Mouse (Mus musculus): ENCODE results near the gene Sag.

Gene Sag

DNA sequence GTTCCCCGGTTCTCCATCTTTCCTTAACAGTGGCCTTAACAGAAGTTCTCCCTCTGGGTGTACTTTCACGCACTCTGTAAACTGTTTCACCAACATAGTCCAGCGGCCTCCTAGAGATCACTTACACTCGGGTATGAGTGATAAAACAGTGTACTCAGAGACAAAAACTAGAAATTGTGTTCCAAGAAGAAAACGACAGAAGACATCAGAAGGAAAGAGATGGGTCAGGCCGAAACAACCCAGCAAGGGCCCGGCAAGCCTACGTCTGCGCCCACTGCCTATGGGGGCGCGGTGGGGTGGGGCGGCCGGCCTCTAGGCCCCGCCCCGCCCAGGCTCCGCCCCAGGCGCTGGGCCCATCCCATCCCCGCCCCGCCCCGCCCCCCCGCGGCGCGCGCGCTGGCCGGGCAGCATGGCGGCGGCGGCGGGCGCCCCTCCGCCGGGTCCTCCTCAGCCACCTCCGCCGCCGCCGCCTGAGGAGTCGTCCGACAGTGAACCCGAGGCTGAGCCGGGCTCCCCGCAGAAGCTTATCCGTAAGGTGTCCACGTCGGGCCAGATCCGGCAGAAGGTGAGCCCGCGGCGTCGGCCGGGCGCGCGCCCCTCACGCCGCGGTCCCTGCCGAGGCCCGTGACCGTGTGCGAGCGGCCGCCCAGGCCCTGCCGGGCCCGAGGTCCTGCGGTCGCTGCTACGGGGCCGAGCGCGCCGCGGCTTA, 49.6 kb downstream of the Sag start, which contains the start of gene Dgkd:
Dgkd (plus strand) TSS at position 396 of the 709 bp plus-strand sequence.
- in situ Hi-C loops (cut with MboI, MseI) = loop anchor here (25.0 kb wide), 1 partner anchor 1416 kb away; the partner anchor contains the start of genes Nmur1 and Tex44

DNA sequence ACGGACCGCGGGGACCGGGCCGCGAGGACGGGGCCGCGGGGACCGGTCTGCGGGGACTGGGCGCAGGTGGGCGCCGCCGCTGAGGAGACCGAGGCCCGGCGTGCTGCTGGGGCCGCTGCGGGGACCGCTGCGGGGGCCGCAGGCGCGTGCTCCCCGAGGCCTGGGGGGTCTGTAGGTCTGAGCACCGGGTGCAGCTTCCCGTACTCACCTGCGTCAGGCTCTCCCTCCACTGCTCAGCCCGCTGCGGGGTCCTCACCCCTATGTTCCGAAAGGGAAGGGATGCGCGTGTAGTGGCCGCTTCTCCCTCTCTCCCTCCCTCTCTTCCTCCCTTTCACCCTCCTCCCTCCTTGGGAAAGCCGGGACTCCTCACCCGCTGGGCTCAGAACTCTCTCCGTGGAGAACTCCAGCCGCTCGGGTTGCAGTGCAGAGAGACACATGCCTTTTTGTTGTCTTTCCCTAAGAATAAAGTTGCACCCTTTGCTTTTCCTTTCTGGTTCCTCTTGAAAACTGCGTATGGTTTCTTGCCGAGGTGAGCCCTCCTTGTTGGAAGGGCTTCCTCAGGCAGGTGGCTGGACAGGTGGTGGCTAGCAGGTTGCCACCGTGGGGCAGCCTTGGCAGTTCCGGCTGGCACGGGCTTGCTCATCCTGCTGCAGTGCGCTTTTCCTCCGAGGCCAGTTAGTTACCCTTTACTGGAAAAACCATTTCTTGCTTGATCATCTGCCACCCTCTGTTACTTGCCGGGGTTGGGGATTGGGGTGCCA, 50.3 kb downstream of the Sag start:
- in situ Hi-C loops (cut with MboI, MseI) = loop anchor here (25.0 kb wide), 1 partner anchor 1416 kb away; the partner anchor contains the start of genes Nmur1 and Tex44

DNA sequence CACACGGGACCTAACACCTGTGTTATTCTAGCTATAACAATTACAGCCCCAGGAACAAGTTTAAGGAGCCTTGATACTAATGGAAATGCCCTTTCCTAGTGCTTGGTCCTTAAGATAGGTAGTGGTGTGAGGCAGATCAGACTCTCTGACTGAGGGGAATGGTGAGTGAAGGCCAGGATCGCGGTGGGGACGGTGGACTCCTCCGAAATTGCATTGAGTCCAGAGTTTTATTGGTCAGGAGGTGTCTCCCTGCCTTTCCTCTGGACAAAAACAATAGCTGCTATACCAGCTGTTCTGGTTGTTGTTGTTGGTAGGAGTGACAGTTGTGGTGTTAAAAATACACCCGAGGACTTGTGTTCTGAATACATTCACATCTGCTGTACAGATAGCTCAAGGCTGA, 50.9 kb downstream of the Sag start:
- in situ Hi-C loops (cut with MboI, MseI) = loop anchor here (25.0 kb wide), 1 partner anchor 1417 kb away; the partner anchor contains the start of genes Nmur1 and Tex44

DNA sequence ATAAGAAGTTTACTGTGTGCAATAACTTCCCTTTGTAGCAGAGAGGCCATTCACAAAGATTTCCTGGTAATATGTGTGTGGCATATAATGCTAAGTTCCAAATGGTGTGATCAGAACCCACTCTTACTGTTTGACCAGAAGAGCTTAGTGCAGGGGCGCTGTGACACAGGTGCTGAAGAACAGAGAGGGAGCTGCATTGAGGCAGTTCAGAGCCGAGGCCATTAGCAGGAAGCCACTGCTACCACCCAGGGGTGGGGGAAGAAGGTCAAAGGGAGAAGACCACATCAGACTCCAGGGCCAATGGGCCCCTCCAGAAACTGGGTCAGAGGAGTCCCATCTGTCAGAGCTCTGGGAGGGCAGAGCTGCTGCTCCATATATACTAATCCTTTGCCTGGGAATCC, 51.4 kb downstream of the Sag start:
- in situ Hi-C loops (cut with MboI, MseI) = loop anchor here (25.0 kb wide), 1 partner anchor 1418 kb away; the partner anchor contains the start of genes Nmur1 and Tex44

DNA sequence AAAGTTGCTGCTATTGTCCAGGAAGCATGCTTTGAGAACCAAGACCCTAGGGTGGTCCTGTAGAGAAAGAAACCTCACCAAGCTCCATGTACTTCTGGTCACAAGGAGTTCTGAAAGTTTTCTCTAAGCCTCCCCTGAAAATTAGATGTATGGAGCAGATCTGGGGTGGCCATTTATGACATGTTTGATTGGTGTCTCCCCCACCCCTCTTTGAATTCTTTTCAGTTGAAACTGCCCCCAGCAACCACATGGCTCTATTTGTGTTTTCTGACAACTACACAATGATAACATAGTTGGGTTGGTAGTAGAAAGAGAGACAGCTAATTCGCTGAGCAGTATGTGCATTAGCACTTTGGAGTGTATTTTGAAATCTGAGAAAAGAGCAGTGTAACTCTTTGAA, 52.0 kb downstream of the Sag start:
- in situ Hi-C loops (cut with MboI, MseI) = loop anchor here (25.0 kb wide), 1 partner anchor 1418 kb away; the partner anchor contains the start of genes Nmur1 and Tex44

DNA sequence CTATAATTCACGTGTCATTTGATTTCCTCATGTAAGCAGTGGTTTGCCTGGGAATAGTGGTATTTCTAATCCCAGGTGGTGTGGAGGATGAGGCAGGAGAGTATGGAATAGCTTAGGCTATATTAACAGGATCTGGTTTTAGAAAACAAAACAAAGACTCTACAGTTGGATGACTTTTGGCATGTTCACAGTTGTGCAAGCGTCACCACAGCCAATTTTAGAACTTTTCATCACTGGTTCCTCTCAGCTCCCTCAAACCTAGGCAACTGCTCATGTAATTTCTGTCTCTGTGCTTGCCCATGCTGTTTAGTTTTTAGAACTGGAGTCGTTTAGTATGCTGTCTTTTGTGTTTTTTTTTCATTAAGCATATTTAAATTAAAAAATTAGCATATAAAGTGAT, 53.3 kb downstream of the Sag start:
- in situ Hi-C loops (cut with MboI, MseI) = loop anchor here (25.0 kb wide), 1 partner anchor 1420 kb away; the partner anchor contains the start of genes Nmur1 and Tex44

DNA sequence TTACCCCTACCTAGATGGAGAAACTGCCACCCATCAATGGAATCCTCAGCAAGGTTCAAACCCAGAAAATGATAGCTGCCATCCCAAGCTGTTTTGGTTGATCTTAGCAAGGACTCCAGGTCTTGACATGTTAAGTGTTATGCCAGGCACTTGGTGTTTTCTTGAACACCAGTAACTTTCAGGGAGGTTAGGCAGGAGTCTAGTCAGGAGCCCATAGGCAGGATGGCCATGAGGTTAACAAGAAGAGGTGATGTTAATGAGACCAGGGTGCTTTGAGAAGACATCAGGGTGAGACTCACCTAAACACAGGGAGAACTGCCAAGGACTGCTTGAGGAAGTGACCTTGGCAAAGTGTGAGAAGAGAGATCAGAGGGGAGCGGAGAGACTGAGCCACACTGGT, 54.6 kb downstream of the Sag start:
- in situ Hi-C loops (cut with MboI, MseI) = loop anchor here (25.0 kb wide), 1 partner anchor 1421 kb away; the partner anchor contains the start of genes Nmur1 and Tex44

DNA sequence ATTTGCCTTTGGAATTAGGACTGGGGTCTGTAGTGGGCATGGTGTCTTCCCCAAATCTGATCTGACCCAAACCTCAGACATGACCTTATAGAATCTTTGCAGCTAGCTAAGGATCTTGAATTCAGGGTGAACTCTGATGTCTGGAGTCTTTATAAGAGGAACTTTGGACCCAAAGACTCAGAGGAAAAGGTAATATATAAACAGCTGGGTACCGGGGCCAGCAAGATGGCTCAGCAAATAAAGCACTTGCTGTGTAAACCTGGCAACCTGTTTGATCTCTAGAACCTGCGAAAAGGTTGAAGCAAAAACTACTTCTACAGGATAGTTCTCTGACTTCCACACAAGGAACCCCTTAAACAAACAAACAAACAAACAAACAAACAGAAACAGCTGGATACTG, 55.0 kb downstream of the Sag start:
- in situ Hi-C loops (cut with MboI, MseI) = loop anchor here (25.0 kb wide), 1 partner anchor 1421 kb away; the partner anchor contains the start of genes Nmur1 and Tex44

DNA sequence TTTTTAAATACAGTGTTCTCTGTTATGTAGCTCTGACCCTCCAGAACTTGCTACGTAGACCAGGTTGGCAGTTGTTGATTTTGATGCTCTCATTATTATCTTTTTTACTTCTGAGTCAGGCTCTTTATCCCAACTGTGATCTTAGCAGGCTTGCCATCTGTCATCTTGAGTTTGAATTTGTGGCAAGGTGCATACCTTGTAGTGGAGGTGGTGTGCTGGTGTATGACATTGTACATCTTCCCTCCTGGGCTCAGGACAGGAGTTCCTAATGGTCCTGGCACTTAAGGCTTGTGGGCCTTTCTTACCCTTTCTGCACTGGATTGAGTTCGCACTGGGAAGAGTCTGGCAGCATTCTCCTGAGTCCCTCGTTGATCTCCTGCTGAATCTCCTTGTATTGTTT, 60.1 kb downstream of the Sag start:
- in situ Hi-C loops (cut with MboI, MseI) = loop anchor here (25.0 kb wide), 1 partner anchor 1426 kb away; the partner anchor contains the start of genes Nmur1 and Tex44

DNA sequence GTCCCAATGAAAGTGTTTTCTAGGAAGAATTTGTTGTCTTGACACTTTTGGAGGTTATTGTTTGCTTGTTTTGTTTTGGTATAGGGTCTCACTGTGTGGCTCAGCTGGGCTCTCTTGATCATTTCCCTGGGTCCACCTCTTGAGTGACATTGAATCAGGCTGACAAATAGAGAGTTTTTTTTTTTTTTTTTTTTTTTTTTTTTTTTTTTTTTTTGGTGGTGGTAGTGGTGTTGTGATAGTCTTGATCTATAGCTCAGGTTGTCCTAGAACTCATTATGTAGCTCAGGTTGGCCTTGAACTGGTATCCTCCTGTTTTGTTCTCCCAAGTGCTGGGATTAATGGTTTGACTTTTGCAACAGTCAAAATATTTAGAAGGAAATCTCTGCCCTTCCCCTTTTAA, 61.4 kb downstream of the Sag start:
- in situ Hi-C loops (cut with MboI, MseI) = loop anchor here (25.0 kb wide), 1 partner anchor 1428 kb away; the partner anchor contains the start of genes Nmur1 and Tex44

DNA sequence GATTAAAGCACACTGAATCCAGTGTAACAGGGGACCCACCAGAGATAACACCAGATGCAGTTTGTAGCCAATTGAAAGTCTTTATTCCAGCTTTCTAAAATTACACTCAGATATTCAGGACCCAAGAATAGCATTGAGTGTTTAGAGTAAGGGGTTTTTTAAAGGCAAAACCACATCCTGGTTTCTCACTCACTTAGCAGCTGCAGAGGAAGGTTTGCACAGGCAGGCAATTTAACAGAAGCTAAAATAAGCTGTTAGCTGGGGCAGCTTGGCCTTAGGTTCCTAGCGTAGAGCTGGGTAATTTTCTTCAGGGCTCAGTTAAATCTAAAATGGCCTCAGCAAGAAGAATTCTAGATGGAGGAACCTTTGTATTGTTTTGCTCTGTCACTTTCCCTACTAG, 63.2 kb downstream of the Sag start:
- in situ Hi-C loops (cut with MboI, MseI) = loop anchor here (25.0 kb wide), 1 partner anchor 1429 kb away; the partner anchor contains the start of genes Nmur1 and Tex44

DNA sequence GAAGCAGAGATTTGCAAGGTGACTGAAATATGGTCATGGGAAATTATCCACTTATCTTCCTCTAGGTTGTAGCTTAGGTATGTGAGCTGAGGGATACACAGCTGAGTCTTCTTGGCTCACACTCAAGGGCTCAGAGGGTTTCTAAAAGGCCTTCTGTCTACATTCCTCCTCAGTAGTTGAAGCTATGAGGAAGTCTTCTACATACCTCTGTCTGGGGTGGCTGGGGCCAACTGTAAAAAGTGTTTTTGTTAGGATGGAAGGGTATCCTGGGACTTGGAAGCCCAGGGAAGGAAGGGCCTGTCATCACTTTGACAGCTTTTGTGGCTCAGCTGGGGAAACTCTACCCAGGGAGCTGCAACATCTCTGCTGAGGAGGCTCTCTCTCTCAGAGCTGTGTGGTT, 68.1 kb downstream of the Sag start:
- in situ Hi-C loops (cut with MboI, MseI) = loop anchor here (25.0 kb wide), 1 partner anchor 1434 kb away; the partner anchor contains the start of genes Nmur1 and Tex44

DNA sequence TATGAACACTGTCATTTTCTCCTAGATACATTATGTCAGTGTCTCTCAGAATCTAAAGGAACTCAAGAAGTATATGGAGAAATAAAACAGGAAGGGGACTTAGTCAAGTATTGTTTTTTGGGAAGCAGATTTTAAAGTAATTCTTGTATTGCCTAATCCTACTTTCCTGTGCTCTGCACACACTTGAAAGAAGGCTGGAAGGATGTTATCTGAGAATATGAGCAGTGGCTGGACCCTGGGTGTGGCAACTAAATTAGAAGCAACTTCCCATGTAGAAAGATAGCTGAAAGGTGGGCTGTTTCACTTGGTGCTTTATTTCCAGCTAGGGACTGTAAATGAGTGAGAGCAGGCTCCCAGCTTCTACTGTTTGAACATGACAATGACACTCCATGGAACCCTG, 69.6 kb downstream of the Sag start:
- in situ Hi-C loops (cut with MboI, MseI) = loop anchor here (25.0 kb wide), 1 partner anchor 1436 kb away; the partner anchor contains the start of genes Nmur1 and Tex44

DNA sequence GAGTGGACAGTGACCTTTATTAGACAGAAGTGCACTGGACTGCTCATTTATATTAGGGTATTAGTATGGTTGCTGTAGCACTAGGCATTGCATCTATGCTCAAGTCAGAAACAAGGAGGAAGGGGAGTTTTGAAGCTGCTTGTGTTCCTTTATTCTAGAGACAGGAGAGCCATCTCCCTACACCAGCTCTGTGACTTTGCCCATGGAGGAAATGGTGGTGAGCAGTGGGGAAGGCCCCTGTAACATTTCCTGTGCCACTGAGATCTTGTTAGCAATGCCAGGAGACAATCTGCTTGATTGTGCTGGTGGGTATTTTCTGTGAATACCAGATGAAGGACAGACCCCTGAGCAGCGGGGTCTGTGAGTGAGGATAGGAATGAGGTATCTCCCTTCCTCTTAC, 72.6 kb downstream of the Sag start:
- in situ Hi-C loops (cut with MboI, MseI) = loop anchor here (25.0 kb wide), 1 partner anchor 811 kb away; no protein-coding TSS in a partner anchor

DNA sequence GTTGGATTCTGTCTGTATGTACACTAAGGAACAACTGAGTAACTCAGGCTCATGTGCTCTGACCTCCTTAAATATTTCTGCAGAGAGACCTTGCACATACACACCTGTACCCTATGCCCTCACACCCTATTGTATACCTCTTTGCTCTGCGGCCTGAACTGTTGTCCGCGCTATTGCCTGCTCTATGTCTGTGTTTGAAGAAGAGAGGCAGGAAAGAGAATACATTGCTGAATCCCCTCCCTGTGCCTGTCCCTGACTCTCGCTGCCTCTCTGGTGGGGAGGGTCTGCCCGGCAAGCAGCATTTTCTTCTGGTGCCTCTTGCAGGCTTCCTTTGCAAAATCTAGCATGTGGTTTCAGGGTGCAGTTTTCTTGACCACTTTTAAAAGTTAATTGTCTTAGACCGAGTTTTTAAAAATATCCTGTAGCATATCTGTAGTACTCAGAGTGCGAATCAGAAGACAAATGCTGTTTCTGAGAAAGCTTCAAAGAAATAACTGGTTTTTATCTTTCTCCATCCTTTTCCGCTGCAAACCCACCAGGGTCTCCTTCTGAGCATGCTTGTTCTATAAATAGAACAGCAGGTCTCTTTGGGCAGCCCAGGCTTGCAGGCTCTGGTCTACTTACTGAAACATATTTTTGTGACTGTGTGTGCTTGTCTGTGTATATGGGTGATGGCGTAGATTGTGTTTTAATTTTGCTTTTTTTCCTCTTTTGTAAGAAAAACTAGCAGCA, 74.2 kb downstream of the Sag start:
- in situ Hi-C loops (cut with MboI, MseI) = loop anchor here (25.0 kb wide), 1 partner anchor 810 kb away; no protein-coding TSS in a partner anchor

DNA sequence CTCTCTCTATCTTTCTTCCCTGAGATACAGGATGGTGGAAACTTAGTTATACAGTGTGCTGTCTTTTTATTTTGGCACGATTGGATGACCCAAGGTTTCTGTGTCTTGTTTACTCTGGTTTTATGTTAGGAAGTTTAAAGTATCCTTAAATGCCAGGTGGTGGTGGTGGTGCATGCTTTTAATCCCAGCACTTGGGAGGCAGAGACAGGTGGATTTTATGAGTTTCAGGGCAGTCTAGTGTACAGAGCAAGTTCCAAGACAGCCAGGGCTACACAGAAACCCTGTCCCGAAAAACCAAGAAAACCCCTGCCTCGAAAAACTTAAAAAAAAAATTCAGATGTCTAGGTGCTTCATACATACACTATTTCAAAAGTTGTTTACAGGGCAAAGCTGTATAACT, 75.6 kb downstream of the Sag start:
- in situ Hi-C loops (cut with MboI, MseI) = loop anchor here (25.0 kb wide), 1 partner anchor 808 kb away; no protein-coding TSS in a partner anchor

DNA sequence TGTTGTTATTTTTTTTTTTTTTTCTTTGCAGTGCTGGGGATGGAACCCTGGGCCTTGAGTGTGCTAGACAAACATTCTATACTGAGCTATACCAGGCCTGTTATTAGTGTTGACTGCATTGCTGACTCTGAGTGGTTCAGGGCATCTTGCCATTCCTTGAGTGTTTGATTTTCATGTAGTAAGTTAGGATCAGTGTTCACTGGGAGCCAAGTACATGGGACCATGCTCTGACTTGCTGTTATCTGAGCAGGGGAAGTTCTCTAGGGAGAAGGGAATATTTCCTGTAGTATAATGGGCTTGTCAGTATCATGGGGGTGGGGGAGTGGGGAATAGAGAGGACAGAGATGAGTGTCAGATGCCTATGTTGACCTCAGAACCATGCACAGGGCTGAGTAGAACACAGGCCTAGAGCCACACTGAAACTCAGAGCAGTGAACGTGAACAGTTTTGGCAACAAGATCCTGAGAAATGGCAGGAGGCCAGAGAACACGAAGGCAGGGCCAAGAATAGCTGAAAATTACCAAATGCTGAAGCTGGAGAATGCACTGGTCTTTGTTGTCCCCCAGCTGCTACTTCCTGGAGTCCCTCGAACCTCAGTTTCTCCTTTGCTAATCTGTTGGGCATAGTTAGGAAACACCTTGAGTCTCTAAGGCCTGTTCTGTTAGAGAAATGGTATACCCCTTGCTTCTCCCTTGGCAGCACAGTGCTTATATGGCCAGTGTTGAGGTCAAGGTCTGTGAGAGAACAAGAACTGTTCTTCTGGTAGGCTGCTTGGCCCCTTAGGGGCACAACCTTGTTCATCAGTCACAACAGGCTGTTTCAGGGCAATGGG, 76.2 kb downstream of the Sag start:
- in situ Hi-C loops (cut with MboI, MseI) = loop anchor here (25.0 kb wide), 1 partner anchor 808 kb away; no protein-coding TSS in a partner anchor

DNA sequence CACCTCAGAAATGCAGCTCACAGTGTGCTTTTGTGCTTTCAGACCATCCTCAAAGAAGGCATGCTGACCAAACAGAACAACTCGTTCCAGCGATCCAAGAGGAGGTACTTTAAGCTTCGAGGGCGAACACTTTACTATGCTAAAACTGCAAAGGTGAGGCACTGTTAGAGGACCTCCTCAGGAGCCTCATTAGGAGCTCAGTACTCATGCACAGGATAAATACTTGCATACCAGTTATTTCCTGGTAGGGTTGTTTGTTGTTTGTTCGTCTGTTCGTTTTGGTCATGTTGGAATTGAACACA, 76.8 kb downstream of the Sag start:
- in situ Hi-C loops (cut with MboI, MseI) = loop anchor here (25.0 kb wide), 1 partner anchor 807 kb away; no protein-coding TSS in a partner anchor

DNA sequence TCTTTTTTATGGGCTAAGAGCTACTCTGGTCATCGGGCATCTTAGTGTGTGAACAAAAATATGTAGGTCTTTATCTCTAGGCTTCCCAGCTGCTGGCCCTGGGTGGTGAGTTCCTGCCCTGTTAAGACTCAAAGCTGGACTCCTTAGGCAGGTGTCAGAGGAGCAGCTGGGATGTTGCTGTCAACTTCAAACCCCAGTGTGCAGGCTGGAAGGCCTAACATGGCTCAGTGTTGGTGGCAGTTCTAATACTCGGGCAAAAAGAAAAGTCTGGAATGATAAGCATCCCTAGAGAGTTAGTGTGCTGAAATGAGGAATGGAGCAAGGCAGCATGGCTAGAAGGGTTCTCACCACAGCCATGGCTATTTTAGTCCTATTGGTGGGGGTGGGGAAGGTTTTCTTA, 77.4 kb downstream of the Sag start:
- in situ Hi-C loops (cut with MboI, MseI) = loop anchor here (25.0 kb wide), 1 partner anchor 806 kb away; no protein-coding TSS in a partner anchor

DNA sequence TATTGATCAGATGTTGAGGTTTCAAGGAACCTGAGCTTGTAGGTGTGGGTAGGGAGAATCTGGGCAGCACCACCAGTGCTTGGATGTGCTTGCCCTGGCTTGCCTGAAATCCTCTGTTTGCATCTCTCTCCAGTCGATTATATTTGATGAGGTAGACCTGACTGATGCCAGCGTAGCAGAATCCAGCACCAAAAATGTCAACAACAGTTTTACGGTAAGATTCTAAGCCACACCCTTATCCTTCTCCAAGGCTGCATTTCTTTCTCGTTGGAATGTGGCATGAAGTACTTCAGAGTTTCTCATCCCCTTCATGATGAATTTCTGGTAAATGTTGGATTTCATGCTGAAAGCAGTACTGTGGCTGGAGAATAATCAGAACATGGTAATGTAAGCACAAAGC, 78.2 kb downstream of the Sag start:
- in situ Hi-C loops (cut with MboI, MseI) = loop anchor here (25.0 kb wide), 1 partner anchor 806 kb away; no protein-coding TSS in a partner anchor
